Mouse (Mus musculus) bone marrow macrophage, adult 2 months (primary cell): ENCODE results near the gene Arhgef1.

Experiments
- CTCF ChIP-seq: IDR thresholded peaks from 2 replicates; pipeline ENCODE4 v1.5.1; 2012; ENCODE audit warnings: low read depth, mild to moderate bottlenecking, low read length, moderate library complexity
- POLR2A ChIP-seq: IDR thresholded peaks from 2 replicates; pipeline ENCODE4 v1.6.1; 2012; ENCODE audit warnings: mild to moderate bottlenecking, low read depth, low read length, borderline replicate concordance

- no peak for TF ChIP-seq POLR2A
- TF ChIP-seq CTCF = no peak
Measured at GRCm38 (mm10) chr7:24973902-24974301, 71.2 kb downstream of the Arhgef1 start.
